In genomic region chr6:6002061-6002460, GRCm38 (mm10) we compare ENCODE assay signal across 23 mouse cellular contexts.
DNase-seq lines count a peak whose midpoint lies in the region; ATAC-seq and TF ChIP-seq lines count a peak whose summit lies in the region.
"Had no signal": no experiment of that assay in that cellular context is flagged by ENCODE, and none has a peak within 500 bp of the region (broad histone marks: within the 10 kb centered on the region; RNA-seq: fewer than 3 reads in every experiment).

No protein-coding gene starts in this region.

- no peaks in the 10 kb centered on the region for H3K9me3 ChIP-seq in forebrain, postnatal 0 days (ENCODE audit: low read length)
- no peaks in the 10 kb centered on the region for H3K9me3 ChIP-seq in forebrain, embryonic 13.5 days (replicated peaks)
- H3K9me3 ChIP-seq: embryonic facial prominence, embryonic 13.5 days; hindbrain, embryonic 15.5 days; intestine, embryonic 15.5 days; limb, embryonic 15.5 days; midbrain, embryonic 12.5 days had no signal

- no peak overlapping the region for H3K4me3 ChIP-seq in forebrain, postnatal 0 days (ENCODE audit: low read depth, low read length)
- no peak overlapping the region for H3K4me3 ChIP-seq in forebrain, embryonic 13.5 days
- H3K4me3 ChIP-seq in cerebellum, adult 2 months (replicated peaks; ENCODE audit: insufficient read depth, low read depth, low read length) = no peak overlapping the region
- H3K4me3 ChIP-seq: embryonic facial prominence, embryonic 13.5 days; erythroblast, embryonic 14.5 days; gastrocnemius, adult 2 months; hindbrain, embryonic 15.5 days; intestine, embryonic 15.5 days; limb, embryonic 15.5 days; midbrain, embryonic 12.5 days had no signal

- DNase-seq in forebrain, postnatal 0 days = peak; percentile 45
- DNase-seq in brain, embryonic 14.5 days (ENCODE audit: low read depth) = peak; percentile 73
- peak; percentile 59 to 87 for DNase-seq in cerebellum, adult 2 months
- peak; percentile 65 to 75 for DNase-seq in cerebellum, postnatal 25 days
- DNase-seq in thymus, postnatal 25 days = no peak
- DNase-seq in c-Kit-positive CD71-positive TER-119-positive erythroid progenitor cells, embryonic 14.5 days (ENCODE audit: low spot score) = no peak
- DNase-seq: embryo, embryonic 11 days; gastrocnemius, adult 2 months; heart, postnatal 36 days; kidney, adult 9 months; kidney, postnatal 36 days; lung, embryonic 14.5 days; right cerebral cortex, postnatal 14 days; thymus, adult 2 months had no signal

- H3K27me3 ChIP-seq in forebrain, postnatal 0 days (ENCODE audit: insufficient read depth, low read length) = no peaks in the 10 kb centered on the region
- no peaks in the 10 kb centered on the region for H3K27me3 ChIP-seq in forebrain, embryonic 13.5 days
- H3K27me3 ChIP-seq in cerebellum, adult 2 months (ENCODE audit: control insufficient read depth, insufficient read depth, low read length) = no peaks in the 10 kb centered on the region
- H3K27me3 ChIP-seq: intestine, embryonic 15.5 days; limb, embryonic 15.5 days had no signal

- no peak for ATAC-seq in forebrain, postnatal 0 days
- ATAC-seq in forebrain, embryonic 13.5 days = no peak
- ATAC-seq: intestine, embryonic 15.5 days had no signal

- no peaks in the 10 kb centered on the region for H3K36me3 ChIP-seq in forebrain, postnatal 0 days (ENCODE audit: insufficient read depth)
- H3K36me3 ChIP-seq in forebrain, embryonic 13.5 days (ENCODE audit: poor library complexity, severe bottlenecking) = no peaks in the 10 kb centered on the region
- H3K36me3 ChIP-seq: embryonic facial prominence, embryonic 13.5 days; hindbrain, embryonic 15.5 days; intestine, embryonic 15.5 days; limb, embryonic 15.5 days; midbrain, embryonic 12.5 days had no signal

- WGBS in forebrain, postnatal 0 days = 27% methylated on average over 3 of the region's 3 CpGs
- 74% methylated on average over 3 of the region's 3 CpGs for WGBS in forebrain, embryonic 13.5 days
- WGBS in cerebellum, adult 2 months = 8% methylated on average over 3 of the region's 3 CpGs

- no peak overlapping the region for H3K27ac ChIP-seq in forebrain, postnatal 0 days (ENCODE audit: low read depth, low read length)
- no peak overlapping the region for H3K27ac ChIP-seq in forebrain, embryonic 13.5 days
- peak overlapping the region; percentile 50; the same call in 1 of the 2 replicates for H3K27ac ChIP-seq in cerebellum, adult 2 months (ENCODE audit: insufficient read depth, low read length)
- H3K27ac ChIP-seq: embryonic facial prominence, embryonic 13.5 days; gastrocnemius, adult 2 months; hindbrain, embryonic 15.5 days; intestine, embryonic 15.5 days; limb, embryonic 15.5 days; liver, embryonic 14.5 days; midbrain, embryonic 12.5 days; stomach, postnatal 0 days had no signal

- TF ChIP-seq CTCF in forebrain, postnatal 0 days (IDR thresholded peaks at IDR 0.05; ENCODE audit: low read depth) = no peak
- no peak for TF ChIP-seq CTCF in brain, embryonic 14.5 days (IDR thresholded peaks at IDR 0.05; ENCODE audit: borderline replicate concordance, extremely low read depth, insufficient read depth, insufficient read length)
- no peak for TF ChIP-seq CTCF in cerebellum, adult 2 months (IDR thresholded peaks at IDR 0.05; ENCODE audit: borderline replicate concordance, insufficient read depth, low read depth, low read length)

- no peak overlapping the region for H3K4me2 ChIP-seq in forebrain, postnatal 0 days (ENCODE audit: low read depth)
- H3K4me2 ChIP-seq in forebrain, embryonic 13.5 days = no peak overlapping the region
- H3K4me2 ChIP-seq: hindbrain, embryonic 15.5 days; intestine, embryonic 15.5 days; limb, embryonic 15.5 days; lung, embryonic 14.5 days; midbrain, embryonic 12.5 days had no signal

- TF ChIP-seq POLR2A in brain, embryonic 14.5 days (IDR thresholded peaks at IDR 0.05; ENCODE audit: borderline replicate concordance, extremely low read depth, insufficient read depth, insufficient read length, poor library complexity, severe bottlenecking) = no peak
- no peak for TF ChIP-seq POLR2A in cerebellum, adult 2 months (IDR thresholded peaks at IDR 0.05; ENCODE audit: borderline replicate concordance, insufficient read depth, low read length)

- 0 out of 2 replicates have a peak, but pooled peaks cover 2% of the 10 kb centered on the region for H3K4me1 ChIP-seq in forebrain, postnatal 0 days (ENCODE audit: insufficient read depth)
- peaks cover 25% of the 10 kb centered on the region for H3K4me1 ChIP-seq in forebrain, embryonic 13.5 days
- no peaks in the 10 kb centered on the region; the same call in 1 of the 2 replicates for H3K4me1 ChIP-seq in cerebellum, adult 2 months (ENCODE audit: control insufficient read depth, insufficient read depth, low read length)
- H3K4me1 ChIP-seq: intestine, embryonic 15.5 days had no signal

- no peak overlapping the region for H3K9ac ChIP-seq in forebrain, postnatal 0 days
- H3K9ac ChIP-seq in forebrain, embryonic 13.5 days = no peak overlapping the region
- H3K9ac ChIP-seq: embryonic facial prominence, embryonic 13.5 days; hindbrain, embryonic 15.5 days; intestine, embryonic 15.5 days; limb, embryonic 15.5 days; liver, embryonic 14.5 days; lung, embryonic 14.5 days; midbrain, embryonic 12.5 days had no signal

Comparison
In these comparisons a context has a peak if more than half of its experiments do, and no peak if none do; other contexts are left out.
1. DNase-seq: peak in forebrain, postnatal 0 days (single experiment), brain, embryonic 14.5 days (single experiment), cerebellum, adult 2 months (2 of 2) and cerebellum, postnatal 25 days (2 of 2); none in thymus, postnatal 25 days (single experiment) and c-Kit-positive CD71-positive TER-119-positive erythroid progenitor cells, embryonic 14.5 days (single experiment).